Mouse (Mus musculus) erythroblast, adult 5-6 weeks (primary cell): Measurements from ENCODE around the gene Luzp1. TPM values are rescaled to one million over a fixed set of nuclear protein-coding genes. Genes with fewer than 3 reads are reported as not detected.

Experiments
- ATAC-seq: replicated peaks from 2 replicates; pipeline ENCODE4 v1.8.0; 2016; ENCODE audit warnings: moderate number of reproducible peaks, mild to moderate bottlenecking, moderate TSS enrichment, inconsistent platforms; ENCODE audit not compliant: poor library complexity, low FRiP score, severe bottlenecking
- total RNA-seq, 2 experiments: library from RNA; stranded (forward) in 1 of 2; stranded (reverse) in 1 of 2; fragments of 150-400 nt in 1 of 2; fragments of 200-764, 138-1000 nt in 1 of 2; gene quantifications; 2 replicates each; pipeline versions ENCODE4 v1.2.3 to v1.2.4; 2015 to 2017; ENCODE audit warnings: low replicate concordance in 2 of 2

Luzp1 gene
- total RNA-seq, 2 experiments from 2014 or later, result 1.0 to 1.2 TPM

GRCm38 (mm10) chr4:136461761-136462085 is 7.8 kb upstream of the Luzp1 start:
- no peak for ATAC-seq

GRCm38 (mm10) chr4:136462086-136462838 is 7.3 kb upstream of the Luzp1 start, which contains the start of gene 6030445D17Rik:
Gene 6030445D17Rik, plus strand, starts transcription at chr4:136462250.
- ATAC-seq, result no peak

- ATAC-seq, result no peak
Observed at GRCm38 (mm10) chr4:136462839-136463178, 6.8 kb upstream of the Luzp1 start.

GRCm38 (mm10) chr4:136463436-136463835 is 6.1 kb upstream of the Luzp1 start:
- no peak for ATAC-seq

GRCm38 (mm10) chr4:136466226-136466625 is 3.3 kb upstream of the Luzp1 start:
- ATAC-seq, result no peak

GRCm38 (mm10) chr4:136468553-136469327 is 821 bp upstream of the Luzp1 start:
- ATAC-seq, result no peak

- ATAC-seq, result no peak
Observed at GRCm38 (mm10) chr4:136469941-136470346, 383 bp downstream of the Luzp1 start.

GRCm38 (mm10) chr4:136470347-136471071 is 948 bp downstream of the Luzp1 start:
- no peak for ATAC-seq

- ATAC-seq, result no peak
Observed at GRCm38 (mm10) chr4:136476692-136477091, 7.1 kb downstream of the Luzp1 start.

- ATAC-seq, result no peak
Observed at GRCm38 (mm10) chr4:136486549-136486948, 17.0 kb downstream of the Luzp1 start.

GRCm38 (mm10) chr4:136495993-136496392 is 26.4 kb downstream of the Luzp1 start:
- no peak for ATAC-seq

- no peak for ATAC-seq
Observed at GRCm38 (mm10) chr4:136505426-136506215, 36.1 kb downstream of the Luzp1 start.

- ATAC-seq, result no peak
Observed at GRCm38 (mm10) chr4:136509857-136510256, 40.3 kb downstream of the Luzp1 start.

GRCm38 (mm10) chr4:136511708-136512107 is 42.1 kb downstream of the Luzp1 start:
- ATAC-seq, result no peak

- ATAC-seq, result no peak
Observed at GRCm38 (mm10) chr4:136512905-136513304, 43.3 kb downstream of the Luzp1 start.

GRCm38 (mm10) chr4:136518141-136518540 is 48.6 kb downstream of the Luzp1 start:
- ATAC-seq, result no peak

- ATAC-seq, result no peak
Observed at GRCm38 (mm10) chr4:136518576-136518975, 49.0 kb downstream of the Luzp1 start.

- no peak for ATAC-seq
Observed at GRCm38 (mm10) chr4:136519866-136520265, 50.3 kb downstream of the Luzp1 start.

GRCm38 (mm10) chr4:136521898-136522297 is 52.3 kb downstream of the Luzp1 start:
- ATAC-seq, result no peak

- ATAC-seq, result peak; percentile 64; the same call in 1 of the 2 replicates
Observed at GRCm38 (mm10) chr4:136524309-136524708, 54.7 kb downstream of the Luzp1 start.
